Mouse (Mus musculus) limb, embryonic 13.5 days (tissue): Measurements from ENCODE around the gene Tjp3. TPM values are rescaled to one million over a fixed set of nuclear protein-coding genes. Genes with fewer than 3 reads are reported as not detected.

Source experiments
- ATAC-seq: fragments of 200-750 bp; cut with Nextera tagmentation; 2 replicates; pipeline ENCODE4 v1.8.0; 2017; ENCODE audit warnings: low read depth, moderate number of reproducible peaks, moderate TSS enrichment; ENCODE audit not compliant: low FRiP score
- H3K27ac ChIP-seq: fragments of 300-500 bp; sonication (generic); 2 replicates; pipeline ENCODE4 v1.5.1; 2015; ENCODE audit warnings: inconsistent platforms, mild to moderate bottlenecking, moderate library complexity
- H3K27me3 ChIP-seq: fragments of 300-500 bp; sonication (generic); 2 replicates; pipeline ENCODE4 v1.6.1; 2015; ENCODE audit warnings: mild to moderate bottlenecking, inconsistent platforms
- H3K36me3 ChIP-seq: fragments of 300-500 bp; sonication (generic); 2 replicates; pipeline ENCODE4 v1.6.1; 2015; ENCODE audit warnings: inconsistent platforms, mild to moderate bottlenecking, moderate library complexity
- H3K4me1 ChIP-seq: fragments of 300-500 bp; sonication (generic); 2 replicates; pipeline ENCODE4 v1.6.1; 2015; ENCODE audit warnings: inconsistent platforms
- H3K4me2 ChIP-seq: fragments of 300-500 bp; sonication (generic); replicated peaks from 2 replicates; pipeline ENCODE4 v1.6.1; 2015; ENCODE audit warnings: inconsistent platforms, mild to moderate bottlenecking, moderate library complexity
- H3K4me3 ChIP-seq: fragments of 300-500 bp; sonication (generic); 2 replicates; pipeline ENCODE4 v1.5.1; 2015; ENCODE audit warnings: moderate library complexity, mild to moderate bottlenecking, inconsistent platforms
- H3K9ac ChIP-seq: fragments of 300-500 bp; sonication (generic); 2 replicates; pipeline ENCODE4 v1.6.1; 2015; ENCODE audit warnings: mild to moderate bottlenecking, inconsistent platforms
- H3K9me3 ChIP-seq: fragments of 300-500 bp; sonication (generic); 2 replicates; pipeline ENCODE4 v1.6.1; 2016; ENCODE audit warnings: inconsistent platforms
- WGBS: fragments of 180-500 bp; shearing (Covaris S2); methylation state at CpG from one replicate; pipeline ENCODE4 v1.1.7; 2015; 5-methylcytosine and 5-hydroxymethylcytosine counted together
- polyA plus RNA-seq: library from polyadenylated mRNA; unstranded; fragments of >200 nt; fragmentation: Nextera tagmentation; extraction: Ambion mirVana; gene quantifications from 2 replicates; pipeline ENCODE4 v1.2.1, GENCODE M21; 2015

Gene Tjp3
- polyA plus RNA-seq, 1 experiment from 2014 or later: 2.6 TPM

- Histone ChIP-seq H3K9me3 (no peaks in the 10 kb centered on the region), H3K4me3 (peak overlapping the region; percentile 7), H3K27me3 (peaks cover 53% of the 10 kb centered on the region), H3K9ac (peak overlapping the region; percentile 50), H3K4me1 (peaks cover 42% of the 10 kb centered on the region), H3K27ac (no peak overlapping the region), H3K36me3 (no peaks in the 10 kb centered on the region), H3K4me2 (peak overlapping the region; percentile 42)
- WGBS: 15% methylated on average over 24 of the region's 24 CpGs
- no peak for ATAC-seq
These were observed 502 bp downstream of the Tjp3 start for GRCm38 (mm10) chr10:81290698-81291460.

- no peak overlapping the region for H3K4me2 ChIP-seq
These were observed 1.6 kb downstream of the Tjp3 start for GRCm38 (mm10) chr10:81289811-81290210.

GRCm38 (mm10) chr10:81289278-81289677, 2.1 kb downstream of the Tjp3 start:
- no peak overlapping the region for H3K4me3 ChIP-seq
- ATAC-seq: no peak
- H3K27ac ChIP-seq: no peak overlapping the region
- H3K9ac ChIP-seq: no peak overlapping the region
- no peak overlapping the region for H3K4me2 ChIP-seq
- no peaks in the 10 kb centered on the region for H3K36me3 ChIP-seq
- peaks cover 67% of the 10 kb centered on the region for H3K27me3 ChIP-seq
- peaks cover 33% of the 10 kb centered on the region for H3K4me1 ChIP-seq
- 3% methylated on average over 7 of the region's 7 CpGs for WGBS
- H3K9me3 ChIP-seq: no peaks in the 10 kb centered on the region

More at GRCm38 (mm10) chr10:81289811-81290210, 1.6 kb downstream of the Tjp3 start:
- WGBS: 65% methylated on average over 14 of the region's 14 CpGs
- Histone ChIP-seq H3K9me3 (no peaks in the 10 kb centered on the region), H3K4me1 (peaks cover 38% of the 10 kb centered on the region), H3K27me3 (peaks cover 62% of the 10 kb centered on the region), H3K36me3 (no peaks in the 10 kb centered on the region), H3K27ac (no peak overlapping the region), H3K9ac (no peak overlapping the region), H3K4me3 (no peak overlapping the region)
- no peak for ATAC-seq

GRCm38 (mm10) chr10:81288601-81289000, 2.8 kb downstream of the Tjp3 start:
- H3K27me3 ChIP-seq: peaks cover 74% of the 10 kb centered on the region
- no peak overlapping the region for H3K4me2 ChIP-seq
- no peak overlapping the region for H3K27ac ChIP-seq
- H3K36me3 ChIP-seq: no peaks in the 10 kb centered on the region
- no peak overlapping the region for H3K4me3 ChIP-seq
- no peaks in the 10 kb centered on the region for H3K9me3 ChIP-seq
- 24% methylated on average over 6 of the region's 6 CpGs for WGBS
- ATAC-seq: no peak
- peaks cover 32% of the 10 kb centered on the region for H3K4me1 ChIP-seq
- H3K9ac ChIP-seq: no peak overlapping the region

GRCm38 (mm10) chr10:81287513-81288157, 3.7 kb downstream of the Tjp3 start:
- WGBS: 56% methylated on average over 8 of the region's 8 CpGs
- H3K9me3 ChIP-seq: no peaks in the 10 kb centered on the region
- no peak overlapping the region for H3K4me3 ChIP-seq
- no peak for ATAC-seq
- no peak overlapping the region for H3K9ac ChIP-seq
- H3K4me1 ChIP-seq: peaks cover 30% of the 10 kb centered on the region
- no peaks in the 10 kb centered on the region for H3K36me3 ChIP-seq
- no peak overlapping the region for H3K4me2 ChIP-seq
- peaks cover 84% of the 10 kb centered on the region for H3K27me3 ChIP-seq
- H3K27ac ChIP-seq: no peak overlapping the region

GRCm38 (mm10) chr10:81286586-81286985, 4.8 kb downstream of the Tjp3 start:
- WGBS: 34% methylated on average over 6 of the region's 6 CpGs
- Histone ChIP-seq H3K9me3 (no peaks in the 10 kb centered on the region), H3K9ac (no peak overlapping the region), H3K4me1 (peaks cover 30% of the 10 kb centered on the region), H3K4me2 (no peak overlapping the region; the same call in 1 of the 2 replicates), H3K4me3 (no peak overlapping the region), H3K27ac (no peak overlapping the region), H3K36me3 (no peaks in the 10 kb centered on the region), H3K27me3 (peaks cover 91% of the 10 kb centered on the region)
- ATAC-seq: no peak

GRCm38 (mm10) chr10:81285694-81286450, 5.5 kb downstream of the Tjp3 start:
- Histone ChIP-seq H3K9me3 (no peaks in the 10 kb centered on the region), H3K27ac (no peak overlapping the region), H3K4me3 (peak overlapping the region; percentile 42), H3K4me1 (peaks cover 24% of the 10 kb centered on the region), H3K36me3 (no peaks in the 10 kb centered on the region), H3K27me3 (peaks cover 91% of the 10 kb centered on the region), H3K4me2 (peak overlapping the region; percentile 74), H3K9ac (peak overlapping the region; percentile 53)
- peak; percentile 42 for ATAC-seq
- WGBS: 2% methylated on average over 54 of the region's 54 CpGs

- Histone ChIP-seq H3K27ac (no peak overlapping the region), H3K4me1 (peaks cover 15% of the 10 kb centered on the region), H3K4me3 (peak overlapping the region; percentile 42), H3K4me2 (0 out of 2 replicates have a peak overlapping the region, but pooled peaks have one; percentile 74), H3K9me3 (no peaks in the 10 kb centered on the region), H3K36me3 (no peaks in the 10 kb centered on the region), H3K9ac (no peak overlapping the region), H3K27me3 (peaks cover 91% of the 10 kb centered on the region)
- ATAC-seq: no peak
- WGBS: 7% methylated on average over 17 of the region's 17 CpGs
These were observed 6.7 kb downstream of the Tjp3 start for GRCm38 (mm10) chr10:81284719-81285118.

GRCm38 (mm10) chr10:81284189-81284588, 7.2 kb downstream of the Tjp3 start:
- 29% methylated on average over 6 of the region's 6 CpGs for WGBS
- no peak overlapping the region for H3K9ac ChIP-seq
- no peaks in the 10 kb centered on the region for H3K9me3 ChIP-seq
- H3K27ac ChIP-seq: no peak overlapping the region
- no peak overlapping the region for H3K4me2 ChIP-seq
- H3K4me1 ChIP-seq: peaks cover 18% of the 10 kb centered on the region
- no peaks in the 10 kb centered on the region for H3K36me3 ChIP-seq
- ATAC-seq: no peak
- H3K27me3 ChIP-seq: peaks cover 89% of the 10 kb centered on the region
- peak overlapping the region; percentile 2; the same call in 1 of the 2 replicates for H3K4me3 ChIP-seq

GRCm38 (mm10) chr10:81279496-81279895, 11.9 kb downstream of the Tjp3 start:
- Histone ChIP-seq H3K27ac (no peak overlapping the region), H3K9ac (peak overlapping the region; percentile 43)
- WGBS: 30% methylated on average over 10 of the region's 10 CpGs

GRCm38 (mm10) chr10:81277676-81278075, 13.7 kb downstream of the Tjp3 start:
- ATAC-seq: no peak
- Histone ChIP-seq H3K4me3 (no peak overlapping the region), H3K9me3 (0 out of 2 replicates have a peak, but pooled peaks cover 4% of the 10 kb centered on the region), H3K36me3 (peaks cover 13% of the 10 kb centered on the region), H3K27ac (no peak overlapping the region), H3K9ac (no peak overlapping the region), H3K27me3 (peaks cover 45% of the 10 kb centered on the region), H3K4me2 (no peak overlapping the region), H3K4me1 (peaks cover 12% of the 10 kb centered on the region)
- WGBS: 82% methylated on average over 22 of the region's 22 CpGs

More at GRCm38 (mm10) chr10:81279496-81279895, 11.9 kb downstream of the Tjp3 start:
- ATAC-seq: no peak; the same call in 1 of the 2 replicates
- no peaks in the 10 kb centered on the region for H3K36me3 ChIP-seq
- H3K9me3 ChIP-seq: 0 out of 2 replicates have a peak, but pooled peaks cover 4% of the 10 kb centered on the region
- peak overlapping the region; percentile 41 for H3K4me2 ChIP-seq
- peaks cover 64% of the 10 kb centered on the region for H3K27me3 ChIP-seq
- H3K4me3 ChIP-seq: 0 out of 2 replicates have a peak overlapping the region, but pooled peaks have one; percentile 1
- peaks cover 17% of the 10 kb centered on the region for H3K4me1 ChIP-seq
